Mouse (Mus musculus): Measurements from ENCODE around the gene Gtf2ird1. TPM values are rescaled to one million over a fixed set of nuclear protein-coding genes. Genes with fewer than 3 reads are reported as not detected.

The Gtf2ird1 gene
- 8.8 and 9.6 TPM in 2 replicates for polyA plus RNA-seq (2012; ENCODE audit: insufficient read depth, insufficient read length, missing spikeins)

- Histone ChIP-seq H3K27ac (ENCODE audit: insufficient read depth, low read depth, low read length) (no peak within 1 kb of the TSS), H3K4me3 (ENCODE audit: insufficient read depth, low read length) (peak within 1 kb of the TSS; percentile 78), H3K4me1 (ENCODE audit: control insufficient read depth, insufficient read depth, low read length) (peaks cover 5% of the 10 kb centered on the region)
- TF ChIP-seq CTCF (IDR thresholded peaks at IDR 0.05; ENCODE audit: low read depth, low read length) = no peak
- no peak for TF ChIP-seq POLR2A (IDR thresholded peaks at IDR 0.05; ENCODE audit: borderline replicate concordance, low read depth, low read length)
Observed at GRCm38 (mm10) chr5:134456503-134456962, at the start of gene Gtf2ird1. Gtf2ird1 (minus strand) TSS chr5:134456716.

GRCm38 (mm10) chr5:134505810-134506292, 49.3 kb upstream of the Gtf2ird1 start:
- TF ChIP-seq POLR2A (IDR thresholded peaks at IDR 0.05; ENCODE audit: borderline replicate concordance, low read depth, low read length) (no peak), CTCF (IDR thresholded peaks at IDR 0.05; ENCODE audit: low read depth, low read length) (no peak)

DNA sequence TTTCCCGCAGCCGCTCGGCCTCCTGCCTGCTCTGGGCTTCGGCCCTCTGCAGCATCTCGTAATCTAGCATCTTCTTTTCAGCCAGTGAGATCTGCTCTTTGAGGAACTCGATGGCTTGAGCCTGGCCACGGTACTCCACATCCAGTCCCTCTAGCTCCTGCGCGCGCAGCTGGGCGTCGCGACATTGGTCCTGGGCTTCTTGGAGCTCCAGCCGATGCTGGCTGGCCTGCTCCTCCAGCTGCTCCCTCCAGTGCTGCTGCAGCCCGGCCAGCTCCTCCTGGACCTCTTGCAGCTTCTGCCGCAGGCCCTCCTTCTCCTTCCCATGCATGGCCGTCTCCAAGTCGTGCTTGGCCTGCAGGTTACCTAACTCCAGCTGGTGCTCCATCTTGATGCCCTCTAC, 46.1 kb upstream of the Gtf2ird1 start:
- TF ChIP-seq POLR2A (IDR thresholded peaks at IDR 0.05; ENCODE audit: borderline replicate concordance, low read depth, low read length) (no peak), CTCF (IDR thresholded peaks at IDR 0.05; ENCODE audit: low read depth, low read length) (no peak)
- 0 out of 2 replicates have a peak, but pooled peaks cover 2% of the 10 kb centered on the region for H3K4me1 ChIP-seq (ENCODE audit: control insufficient read depth, insufficient read depth, low read length)

More at GRCm38 (mm10) chr5:134505810-134506292, 49.3 kb upstream of the Gtf2ird1 start:
- Histone ChIP-seq H3K4me1 (ENCODE audit: control insufficient read depth, insufficient read depth, low read length) (peaks cover 13% of the 10 kb centered on the region), H3K4me3 (ENCODE audit: insufficient read depth, low read length) (no peak overlapping the region), H3K27ac (ENCODE audit: insufficient read depth, low read depth, low read length) (no peak overlapping the region)

DNA sequence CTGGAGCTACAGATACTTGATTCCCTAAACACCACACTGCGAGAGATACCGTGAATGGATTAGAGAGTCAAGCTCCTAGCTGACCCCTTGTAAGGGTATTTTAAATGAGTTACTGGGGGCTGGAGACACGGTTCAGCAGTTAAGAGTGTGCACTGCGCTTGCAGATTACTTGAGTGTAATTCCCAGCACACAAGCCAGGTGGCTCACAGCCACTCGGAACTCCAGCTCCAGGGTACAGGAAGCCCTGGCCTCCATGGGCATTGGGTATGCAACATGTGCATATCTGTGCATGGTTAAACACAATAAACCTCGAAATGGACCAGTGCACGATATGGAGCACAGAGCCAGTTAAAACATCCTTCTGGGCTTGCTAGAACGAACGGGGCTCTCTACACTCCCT, 44.9 kb upstream of the Gtf2ird1 start:
- Histone ChIP-seq H3K27ac (ENCODE audit: insufficient read depth, low read depth, low read length) (no peak overlapping the region), H3K4me1 (ENCODE audit: control insufficient read depth, insufficient read depth, low read length) (no peaks in the 10 kb centered on the region), H3K4me3 (ENCODE audit: insufficient read depth, low read length) (no peak overlapping the region)
- TF ChIP-seq POLR2A (IDR thresholded peaks at IDR 0.05; ENCODE audit: borderline replicate concordance, low read depth, low read length) (no peak), CTCF (IDR thresholded peaks at IDR 0.05; ENCODE audit: low read depth, low read length) (no peak)

More for the DNA sequence above, 46.1 kb upstream of the Gtf2ird1 start:
- Histone ChIP-seq H3K4me3 (ENCODE audit: insufficient read depth, low read length) (no peak overlapping the region), H3K27ac (ENCODE audit: insufficient read depth, low read depth, low read length) (no peak overlapping the region)

DNA sequence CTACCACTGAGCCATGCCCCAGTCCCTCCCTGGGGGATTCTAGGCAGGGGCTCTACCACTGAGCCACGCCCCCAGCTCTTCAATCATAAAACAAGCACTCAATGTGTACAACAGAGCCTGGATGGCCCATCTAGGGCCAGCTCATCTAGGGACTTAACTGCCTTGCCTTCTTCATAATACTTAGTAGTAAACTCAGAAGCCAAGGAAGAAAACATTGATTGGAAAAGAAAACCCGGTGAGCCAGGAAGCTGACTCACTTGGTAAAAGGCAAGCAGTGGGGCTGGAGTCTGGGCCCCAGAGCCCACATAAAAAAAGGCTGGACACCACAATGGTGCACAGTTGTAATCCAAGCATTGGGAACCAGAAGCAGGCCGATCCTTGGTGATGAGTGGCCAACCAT, 44.2 kb upstream of the Gtf2ird1 start:
- no peaks in the 10 kb centered on the region for H3K4me1 ChIP-seq (ENCODE audit: control insufficient read depth, insufficient read depth, low read length)
- H3K27ac ChIP-seq (ENCODE audit: insufficient read depth, low read depth, low read length) = no peak overlapping the region
- TF ChIP-seq CTCF (IDR thresholded peaks at IDR 0.05; ENCODE audit: low read depth, low read length) (no peak), POLR2A (IDR thresholded peaks at IDR 0.05; ENCODE audit: borderline replicate concordance, low read depth, low read length) (no peak)

GRCm38 (mm10) chr5:134500062-134500461, 43.5 kb upstream of the Gtf2ird1 start:
- H3K27ac ChIP-seq (ENCODE audit: insufficient read depth, low read depth, low read length) = no peak overlapping the region
- H3K4me1 ChIP-seq (ENCODE audit: control insufficient read depth, insufficient read depth, low read length) = no peaks in the 10 kb centered on the region
- peak; percentile 80 for TF ChIP-seq CTCF (IDR thresholded peaks at IDR 0.05; ENCODE audit: low read depth, low read length)
- TF ChIP-seq POLR2A (IDR thresholded peaks at IDR 0.05; ENCODE audit: borderline replicate concordance, low read depth, low read length) = no peak
- no peak overlapping the region for H3K4me3 ChIP-seq (ENCODE audit: insufficient read depth, low read length)

More for the DNA sequence above, 44.2 kb upstream of the Gtf2ird1 start:
- H3K4me3 ChIP-seq (ENCODE audit: insufficient read depth, low read length) = no peak overlapping the region

- Histone ChIP-seq H3K27ac (ENCODE audit: insufficient read depth, low read depth, low read length) (no peak overlapping the region), H3K4me1 (ENCODE audit: control insufficient read depth, insufficient read depth, low read length) (no peaks in the 10 kb centered on the region), H3K4me3 (ENCODE audit: insufficient read depth, low read length) (no peak overlapping the region)
- TF ChIP-seq CTCF (IDR thresholded peaks at IDR 0.05; ENCODE audit: low read depth, low read length) (no peak), POLR2A (IDR thresholded peaks at IDR 0.05; ENCODE audit: borderline replicate concordance, low read depth, low read length) (no peak)
Observed at GRCm38 (mm10) chr5:134497026-134497425, 40.5 kb upstream of the Gtf2ird1 start.

GRCm38 (mm10) chr5:134495796-134496195, 39.3 kb upstream of the Gtf2ird1 start:
- Histone ChIP-seq H3K4me3 (ENCODE audit: insufficient read depth, low read length) (no peak overlapping the region), H3K27ac (ENCODE audit: insufficient read depth, low read depth, low read length) (no peak overlapping the region), H3K4me1 (ENCODE audit: control insufficient read depth, insufficient read depth, low read length) (no peaks in the 10 kb centered on the region)
- TF ChIP-seq POLR2A (IDR thresholded peaks at IDR 0.05; ENCODE audit: borderline replicate concordance, low read depth, low read length) = no peak
- TF ChIP-seq CTCF (IDR thresholded peaks at IDR 0.05; ENCODE audit: low read depth, low read length) = no peak

- Histone ChIP-seq H3K4me1 (ENCODE audit: control insufficient read depth, insufficient read depth, low read length) (no peaks in the 10 kb centered on the region), H3K27ac (ENCODE audit: insufficient read depth, low read depth, low read length) (no peak overlapping the region), H3K4me3 (ENCODE audit: insufficient read depth, low read length) (no peak overlapping the region)
- TF ChIP-seq CTCF (IDR thresholded peaks at IDR 0.05; ENCODE audit: low read depth, low read length) = peak; percentile 91
- no peak for TF ChIP-seq POLR2A (IDR thresholded peaks at IDR 0.05; ENCODE audit: borderline replicate concordance, low read depth, low read length)
Observed at GRCm38 (mm10) chr5:134494142-134494541, 37.6 kb upstream of the Gtf2ird1 start.

GRCm38 (mm10) chr5:134492956-134493355, 36.4 kb upstream of the Gtf2ird1 start:
- Histone ChIP-seq H3K27ac (ENCODE audit: insufficient read depth, low read depth, low read length) (no peak overlapping the region), H3K4me1 (ENCODE audit: control insufficient read depth, insufficient read depth, low read length) (no peaks in the 10 kb centered on the region), H3K4me3 (ENCODE audit: insufficient read depth, low read length) (no peak overlapping the region)
- no peak for TF ChIP-seq POLR2A (IDR thresholded peaks at IDR 0.05; ENCODE audit: borderline replicate concordance, low read depth, low read length)
- no peak for TF ChIP-seq CTCF (IDR thresholded peaks at IDR 0.05; ENCODE audit: low read depth, low read length)

All from bone marrow macrophage, adult 2 months (primary cell).